Mouse (Mus musculus): Measurements from ENCODE around the gene Slfn2.

The Slfn2 gene

DNA sequence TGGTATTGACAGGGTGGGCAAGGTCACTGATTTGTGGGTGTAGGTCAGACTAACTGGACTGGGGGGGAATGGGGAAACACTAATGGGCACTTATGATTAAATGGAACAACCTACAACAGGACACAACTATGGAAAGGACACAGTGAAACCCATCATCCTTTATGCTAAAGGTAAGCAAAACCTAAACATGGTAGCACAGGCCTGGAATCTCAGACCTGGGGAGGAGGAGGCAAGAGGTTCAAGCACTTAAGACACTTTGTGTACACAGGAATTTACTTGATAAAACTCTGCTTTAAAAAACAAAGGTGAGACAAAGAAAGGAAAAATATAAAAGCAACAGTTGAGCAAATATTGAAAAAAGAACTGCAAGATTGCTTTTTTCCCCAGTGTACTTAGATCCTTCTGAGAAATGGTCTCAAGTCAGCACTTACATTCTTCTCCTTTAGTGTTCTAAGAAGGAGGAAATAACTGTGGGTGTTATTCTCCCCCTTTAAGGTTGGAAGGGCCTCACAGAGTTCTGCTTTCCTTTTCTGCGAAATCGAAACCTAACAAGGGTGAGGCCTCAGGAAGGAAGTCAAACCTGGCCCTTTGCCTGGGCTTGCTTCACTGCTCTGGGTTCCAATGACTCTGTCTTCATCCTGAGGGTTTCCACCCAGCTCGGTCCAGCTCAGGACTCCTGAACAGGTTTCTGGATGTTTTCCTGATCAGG lies 13.0 kb downstream of the Slfn2 start:
- peak; percentile 21 for DNase-seq (ENCODE audit: low spot score)

DNA sequence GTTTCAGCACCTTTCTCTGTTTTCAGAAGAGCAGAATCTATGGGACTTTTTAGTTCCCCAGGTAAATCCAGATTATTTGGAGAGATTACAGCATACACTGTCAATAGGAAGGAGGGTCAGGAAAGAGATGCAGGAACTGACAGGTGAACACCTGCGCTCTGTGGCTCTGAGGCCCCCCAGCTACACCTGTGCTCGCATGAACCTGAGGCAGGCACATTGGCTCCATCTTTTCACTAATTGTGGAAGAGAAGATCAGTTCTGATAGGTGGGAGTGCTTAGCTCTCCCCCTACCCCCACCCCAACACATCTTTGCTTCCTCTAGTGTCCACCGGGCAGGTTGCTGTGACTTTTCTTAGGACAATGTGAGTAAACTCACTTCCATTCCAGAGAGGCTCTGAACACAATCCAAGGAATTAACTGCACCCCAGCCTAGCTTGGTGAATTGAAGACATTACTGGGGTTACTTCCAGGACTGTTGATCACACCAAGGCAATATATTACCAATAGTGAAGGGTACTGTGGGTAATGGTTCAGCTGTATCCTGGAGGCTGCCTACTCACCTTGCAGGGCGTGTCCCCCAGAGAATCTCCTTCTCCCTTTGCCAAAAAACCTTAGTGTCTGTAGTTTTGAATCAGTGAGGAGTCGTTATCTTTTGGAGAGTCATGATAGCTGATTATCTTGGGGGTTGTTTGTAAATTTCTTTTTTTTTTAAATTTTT lies 13.7 kb downstream of the Slfn2 start:
- DNase-seq (ENCODE audit: low spot score), result no peak

DNA sequence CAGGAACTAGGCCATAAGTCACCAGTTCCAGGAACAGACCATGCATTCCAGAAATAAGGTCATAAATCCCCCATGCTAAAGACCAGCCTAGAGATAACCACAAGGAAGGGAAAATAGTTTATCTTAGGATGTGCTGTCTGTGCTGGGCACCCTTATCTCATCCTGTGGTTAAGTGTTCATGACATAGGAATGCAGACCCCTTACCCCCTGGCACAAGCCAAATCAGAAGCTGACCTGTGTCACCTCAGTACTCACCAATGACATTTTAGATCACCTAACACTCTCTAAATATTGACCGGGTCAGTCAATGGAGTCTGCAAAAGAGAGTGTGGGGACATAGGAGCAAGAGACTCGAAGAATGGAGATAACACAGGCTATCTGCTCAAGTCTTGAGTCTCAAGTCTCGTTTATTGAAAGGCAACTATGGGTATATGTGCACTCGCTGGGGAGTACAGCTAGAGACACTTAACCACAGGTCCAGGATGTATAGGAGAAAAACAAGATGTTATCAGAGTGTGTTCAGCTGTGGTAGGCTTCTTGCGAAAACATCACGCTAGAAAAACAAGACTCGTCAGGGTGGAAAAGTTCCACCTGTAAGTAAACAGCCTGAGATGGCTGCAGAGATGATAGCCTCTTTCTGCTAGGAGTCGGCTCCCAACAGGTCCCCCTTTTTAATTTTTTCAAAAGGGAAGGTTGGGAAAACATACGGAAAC lies 14.7 kb downstream of the Slfn2 start:
- no peak for DNase-seq (ENCODE audit: low spot score)

DNA sequence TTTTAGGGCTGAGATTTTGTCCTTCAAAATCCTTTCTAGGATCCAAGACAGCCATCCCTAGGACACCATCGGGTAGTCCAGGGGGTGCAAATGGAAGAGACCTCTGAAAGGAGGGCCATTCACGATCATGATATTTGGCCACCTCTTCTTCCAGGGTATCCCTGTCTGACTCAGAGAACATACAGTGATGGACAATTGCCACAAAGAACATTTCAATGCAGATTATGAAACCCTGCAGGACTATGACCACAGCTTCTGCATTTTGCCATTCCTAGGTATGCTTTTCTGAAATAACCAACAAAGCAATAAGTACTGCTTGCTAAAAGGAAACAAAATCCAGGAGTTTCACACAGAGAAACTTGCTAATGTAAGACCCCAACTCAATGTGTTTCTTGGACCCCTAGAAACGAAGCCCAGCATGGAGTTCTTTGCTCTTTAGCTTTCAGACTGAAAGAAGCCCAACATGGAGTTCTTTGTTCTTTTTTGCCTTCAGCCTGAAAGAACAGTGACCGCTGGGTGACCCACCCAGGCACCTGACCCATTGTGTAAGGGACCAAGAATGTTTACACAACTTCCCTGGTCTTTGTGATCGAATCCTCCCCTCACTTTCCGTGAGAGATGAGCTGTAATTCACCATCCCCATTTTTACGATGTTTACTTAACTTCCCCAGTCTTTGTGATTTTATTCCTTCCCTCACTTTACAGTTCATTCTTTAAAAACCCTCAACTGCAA lies 18.0 kb downstream of the Slfn2 start:
- no peak for DNase-seq (ENCODE audit: low spot score)

DNA sequence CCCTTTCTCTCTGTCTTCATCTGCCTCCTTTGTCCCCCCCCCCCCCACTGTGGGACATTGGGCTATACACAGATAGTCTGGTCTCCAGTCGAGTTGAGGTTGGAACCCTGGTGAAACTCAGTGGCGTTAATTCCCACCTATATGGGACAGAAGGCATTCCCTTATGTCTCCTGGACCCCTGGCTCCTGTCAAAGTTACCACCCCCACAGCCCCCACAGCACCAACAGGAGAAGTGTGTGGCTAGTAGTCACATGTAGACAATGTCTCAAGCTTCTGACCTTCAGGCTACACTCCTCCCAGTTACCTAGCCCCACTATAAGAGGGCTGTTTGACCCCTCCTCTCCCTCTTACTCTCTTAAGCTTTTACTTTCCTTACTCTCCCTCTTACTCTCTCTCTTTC lies 19.2 kb downstream of the Slfn2 start:
- no peak for DNase-seq (ENCODE audit: low spot score)

DNA sequence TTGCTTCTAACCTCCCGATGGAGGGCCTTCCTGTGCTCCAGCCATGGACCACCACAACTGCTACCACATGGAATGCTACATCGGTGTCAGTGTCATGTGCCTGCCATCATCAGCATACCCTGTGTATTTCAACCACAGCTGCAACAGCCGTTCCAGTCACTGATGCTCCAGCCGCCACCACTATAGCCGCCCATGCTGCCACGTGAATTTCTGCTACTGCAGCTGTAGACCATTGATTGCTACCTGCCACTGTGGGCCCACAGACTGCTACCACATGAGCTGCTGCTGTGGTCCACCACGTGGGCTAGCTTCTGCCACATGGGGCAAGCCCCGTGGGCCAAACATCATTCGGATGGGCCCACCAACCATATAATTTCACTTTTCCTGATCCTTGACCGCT lies 19.8 kb downstream of the Slfn2 start:
- DNase-seq (ENCODE audit: low spot score), result no peak

DNA sequence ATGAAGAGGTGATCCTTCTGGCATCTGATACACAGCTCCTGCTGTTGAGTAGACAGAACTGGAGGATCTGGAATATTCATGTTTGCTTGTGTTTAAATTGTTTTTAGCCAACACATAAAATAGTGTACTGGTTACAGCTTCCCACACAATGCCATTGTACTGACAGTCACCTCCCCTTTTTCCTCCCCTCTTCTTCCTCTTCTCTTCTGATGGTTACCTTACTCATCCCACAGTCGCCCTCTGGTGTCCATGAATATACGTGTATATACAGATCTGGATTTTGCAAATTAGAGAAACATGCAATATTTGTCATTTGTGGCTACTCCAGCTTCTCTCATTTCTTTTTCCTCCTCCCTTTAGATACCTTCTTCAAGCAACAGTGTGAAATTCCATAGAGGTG lies 50.2 kb downstream of the Slfn2 start:
- peak; percentile 9 for DNase-seq (ENCODE audit: low spot score)

DNA sequence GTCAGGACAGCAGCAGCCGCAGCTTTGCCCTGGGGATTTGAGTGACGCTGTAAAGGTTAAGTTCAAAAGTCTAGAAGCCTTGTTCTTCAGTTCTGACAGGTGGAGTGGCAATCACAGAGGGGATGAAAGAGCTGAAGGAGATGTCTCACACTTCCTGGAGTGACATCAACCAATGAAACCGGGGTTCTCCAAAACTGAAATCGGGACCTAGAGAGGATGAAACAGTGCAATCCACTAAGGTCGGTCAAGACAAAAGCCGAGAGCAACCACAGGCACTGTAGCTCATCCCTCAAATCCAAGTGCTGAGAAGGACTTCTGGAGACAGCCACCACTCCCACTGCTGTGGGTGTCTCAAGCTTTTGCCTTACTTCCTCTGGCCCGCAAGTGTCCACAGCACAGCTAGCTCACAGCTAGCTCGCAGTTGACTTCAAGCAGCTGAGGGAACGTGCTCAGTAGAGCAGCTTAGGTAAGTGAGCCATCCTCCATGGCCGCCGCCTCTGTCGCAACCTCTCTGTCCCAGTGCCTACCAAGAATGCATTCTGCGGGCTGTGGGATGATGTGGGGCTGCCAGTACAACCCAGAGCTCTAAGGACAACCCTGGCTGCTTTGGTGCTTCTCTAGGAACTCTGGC lies 51.8 kb downstream of the Slfn2 start, which contains the start of gene Slfn1:
TSS of gene Slfn1 (plus strand) at position 253 of the 631 bp plus-strand sequence.
- DNase-seq (ENCODE audit: low spot score), result no peak

DNA sequence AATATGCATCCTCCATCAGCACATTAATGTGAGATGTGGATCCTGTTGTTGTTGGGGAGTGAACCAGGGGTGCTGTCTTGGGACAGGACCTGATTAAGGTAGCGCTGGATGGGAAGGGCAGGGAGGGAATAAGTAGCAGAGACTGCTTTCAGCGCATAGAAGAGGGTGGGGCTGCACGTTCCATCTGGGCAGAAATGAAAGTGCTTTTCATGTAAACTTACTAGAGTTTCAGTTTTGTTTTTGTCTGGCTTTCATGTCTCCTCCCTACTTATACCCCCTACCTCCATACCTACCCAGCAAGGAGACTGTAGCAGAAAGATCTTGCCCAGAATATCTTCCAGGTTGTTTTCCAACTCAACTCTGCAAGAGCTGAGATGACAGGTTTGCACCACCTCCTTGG lies 53.1 kb downstream of the Slfn2 start:
- DNase-seq (ENCODE audit: low spot score), result no peak

Data from adipocyte (in vitro differentiated cells).